Mouse (Mus musculus): Measurements from ENCODE around the gene Fancl. TPM values are rescaled to one million over a fixed set of nuclear protein-coding genes. Genes with fewer than 3 reads are reported as not detected.

Gene Fancl
- polyA plus RNA-seq, 1 experiment from 2014 or later = 38.3 TPM

DNA sequence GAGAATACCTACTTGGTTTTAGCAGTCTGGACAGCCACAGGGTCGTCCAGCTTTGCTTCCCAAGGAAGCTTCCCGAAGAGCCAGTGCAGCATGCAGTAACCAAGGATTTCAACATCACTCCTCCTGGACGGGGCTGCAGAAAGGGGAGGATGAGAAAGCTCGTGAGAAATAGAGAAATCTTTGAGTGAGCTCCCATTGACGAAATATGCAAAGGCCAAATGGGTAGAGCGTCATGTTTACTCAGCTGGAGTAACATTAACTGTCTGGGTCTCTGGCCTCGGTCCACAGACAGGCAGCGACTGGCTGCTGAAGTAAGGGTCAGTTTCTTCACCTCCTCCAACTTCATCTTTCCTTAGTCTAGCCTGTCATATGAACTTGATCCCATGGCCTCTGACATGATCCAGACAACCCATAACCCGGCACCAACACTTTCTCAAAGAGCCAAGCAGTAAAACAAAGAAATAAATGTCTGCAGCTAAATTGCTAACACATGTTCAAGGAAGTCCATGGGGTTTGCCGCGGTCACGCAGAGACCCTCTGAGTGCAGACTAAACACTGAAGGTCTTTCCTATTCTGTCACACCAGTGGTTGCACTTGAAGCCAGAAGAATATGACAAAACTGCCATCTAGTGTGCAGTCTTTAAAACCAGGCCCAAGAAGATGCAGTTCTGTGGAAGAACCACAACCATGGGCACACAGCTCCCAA, 104.0 kb downstream of the Fancl start:
- ATAC-seq (ENCODE audit: insufficient number of reproducible peaks, insufficient read depth, low FRiP score, low TSS enrichment, low read depth) = peak; percentile 94
- H3K36me3 ChIP-seq = no peaks in the 10 kb centered on the region
- 14% methylated on average over 12 of the region's 12 CpGs for WGBS
- peak overlapping the region; percentile 42 for H3K4me2 ChIP-seq
- peaks cover 3% of the 10 kb centered on the region; the same call in 1 of the 2 replicates for H3K27me3 ChIP-seq
- H3K9me3 ChIP-seq = no peaks in the 10 kb centered on the region
- H3K9ac ChIP-seq (replicated peaks) = no peak overlapping the region; the same call in 1 of the 2 replicates
- peaks cover 22% of the 10 kb centered on the region for H3K4me1 ChIP-seq (replicated peaks)
- no peak overlapping the region for H3K4me3 ChIP-seq (replicated peaks)
- peak overlapping the region; percentile 88 for H3K27ac ChIP-seq

DNA sequence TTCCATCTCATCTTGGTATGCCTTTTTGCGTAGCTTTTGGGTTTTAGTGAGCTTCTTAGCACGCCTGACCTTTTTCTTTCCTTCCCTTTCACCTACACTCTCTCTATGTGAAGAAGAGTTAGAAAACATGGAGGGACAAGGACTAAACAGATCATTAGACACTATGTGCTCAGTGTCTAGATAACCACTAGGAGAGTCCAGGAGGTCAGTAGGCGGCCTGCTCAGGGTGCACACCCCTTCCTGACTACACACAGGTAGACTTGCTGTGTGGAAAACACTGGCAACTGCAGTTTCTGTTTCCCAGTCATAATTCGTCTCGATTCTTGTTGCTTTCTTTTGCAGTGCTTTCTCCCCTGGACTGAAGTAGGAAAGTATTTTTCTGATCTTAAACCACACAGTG, 110.0 kb downstream of the Fancl start:
- 88% methylated on average over 5 of the region's 5 CpGs for WGBS
- no peaks in the 10 kb centered on the region for H3K27me3 ChIP-seq
- H3K9me3 ChIP-seq = no peaks in the 10 kb centered on the region
- H3K27ac ChIP-seq = no peak overlapping the region
- H3K36me3 ChIP-seq = no peaks in the 10 kb centered on the region
- no peak overlapping the region for H3K4me3 ChIP-seq (replicated peaks)
- H3K4me1 ChIP-seq (replicated peaks) = no peaks in the 10 kb centered on the region
- H3K9ac ChIP-seq (replicated peaks) = no peak overlapping the region
- no peak overlapping the region for H3K4me2 ChIP-seq
- ATAC-seq (ENCODE audit: insufficient number of reproducible peaks, insufficient read depth, low FRiP score, low TSS enrichment, low read depth) = no peak

DNA sequence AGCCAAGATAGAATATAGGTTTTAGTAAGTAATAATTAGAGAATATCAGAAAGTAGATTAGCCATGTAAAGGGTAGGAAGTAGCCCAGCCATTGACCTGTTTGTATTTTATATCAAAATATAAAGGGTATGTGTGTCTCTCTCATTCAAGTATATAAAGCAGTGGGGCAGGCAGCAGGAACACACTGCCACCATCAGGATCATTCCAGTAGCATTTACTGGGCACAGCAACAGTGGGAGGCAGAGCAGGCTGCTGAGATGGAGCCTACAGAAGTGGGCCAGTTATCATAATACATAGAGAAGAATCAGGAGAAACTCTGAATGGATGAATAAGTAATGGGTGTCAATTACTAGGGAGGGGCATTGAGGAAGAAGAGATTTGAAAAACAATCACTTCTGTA, 127.7 kb downstream of the Fancl start:
- Histone ChIP-seq H3K36me3 (no peaks in the 10 kb centered on the region), H3K9me3 (no peaks in the 10 kb centered on the region; the same call in 1 of the 2 replicates), H3K9ac (replicated peaks) (no peak overlapping the region), H3K27me3 (no peaks in the 10 kb centered on the region), H3K4me3 (replicated peaks) (no peak overlapping the region), H3K4me2 (no peak overlapping the region), H3K27ac (no peak overlapping the region), H3K4me1 (replicated peaks) (0 out of 2 replicates have a peak, but pooled peaks cover 4% of the 10 kb centered on the region)
- no peak for ATAC-seq (ENCODE audit: insufficient number of reproducible peaks, insufficient read depth, low FRiP score, low TSS enrichment, low read depth)

DNA sequence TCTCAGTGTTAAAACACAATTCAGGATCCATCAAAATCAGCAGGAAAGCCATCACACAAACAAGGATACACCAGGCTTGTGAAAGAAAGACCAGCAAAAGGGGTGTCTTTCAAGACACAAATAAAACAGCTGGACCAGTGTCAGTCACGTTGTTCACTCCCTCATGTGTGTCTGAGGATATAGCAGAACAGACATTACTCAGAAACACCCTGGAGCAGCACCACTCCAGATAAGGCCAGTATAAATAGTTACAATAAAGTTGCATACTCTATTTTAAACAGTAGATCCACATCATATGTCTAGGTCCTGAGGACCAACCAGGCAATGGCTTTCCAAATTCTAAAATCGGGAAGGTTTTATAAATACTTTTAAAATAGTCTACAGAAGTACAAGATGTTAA, 130.2 kb downstream of the Fancl start:
- Histone ChIP-seq H3K9ac (replicated peaks) (no peak overlapping the region), H3K27ac (no peak overlapping the region), H3K4me1 (replicated peaks) (0 out of 2 replicates have a peak, but pooled peaks cover 4% of the 10 kb centered on the region), H3K9me3 (no peaks in the 10 kb centered on the region), H3K4me2 (no peak overlapping the region), H3K27me3 (no peaks in the 10 kb centered on the region), H3K4me3 (replicated peaks) (no peak overlapping the region), H3K36me3 (no peaks in the 10 kb centered on the region)
- ATAC-seq (ENCODE audit: insufficient number of reproducible peaks, insufficient read depth, low FRiP score, low TSS enrichment, low read depth) = no peak
- WGBS = 86% methylated on average over 2 of the region's 2 CpGs

DNA sequence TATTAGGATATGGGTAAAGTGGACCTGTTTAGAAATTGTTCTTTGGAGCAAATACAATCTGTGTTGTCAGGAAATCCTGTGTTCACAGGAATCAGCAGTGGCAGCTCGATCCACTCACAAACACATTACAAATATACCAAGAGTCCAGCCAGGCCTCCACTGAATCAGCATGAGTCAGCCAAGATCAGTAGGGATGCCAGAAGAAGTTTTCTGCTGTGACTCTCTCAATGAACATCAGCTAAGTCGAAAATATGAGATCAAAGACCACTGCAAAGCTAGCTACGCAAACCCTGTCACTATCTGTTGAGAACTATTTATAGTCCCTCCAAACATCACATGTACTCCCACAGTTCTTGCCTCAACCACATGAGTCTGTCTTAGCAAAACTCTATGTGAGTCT, 133.1 kb downstream of the Fancl start:
- no peak overlapping the region for H3K4me2 ChIP-seq
- H3K36me3 ChIP-seq = no peaks in the 10 kb centered on the region
- no peaks in the 10 kb centered on the region for H3K4me1 ChIP-seq (replicated peaks)
- ATAC-seq (ENCODE audit: insufficient number of reproducible peaks, insufficient read depth, low FRiP score, low TSS enrichment, low read depth) = no peak
- no peak overlapping the region for H3K9ac ChIP-seq (replicated peaks)
- WGBS = 88% methylated on average over 3 of the region's 3 CpGs
- no peak overlapping the region for H3K27ac ChIP-seq
- H3K27me3 ChIP-seq = no peaks in the 10 kb centered on the region
- H3K4me3 ChIP-seq (replicated peaks) = no peak overlapping the region
- H3K9me3 ChIP-seq = no peaks in the 10 kb centered on the region

Other genes starting within 250 kb of the Fancl start
- 8.9 and 9.8 TPM in 2 replicates for gene 5730522E02Rik, start 175.4 kb upstream of the Fancl start, polyA plus RNA-seq (2016; fragmentation: Nextera tagmentation; extraction: Ambion mirVana)
- not detected in 2 replicates for gene Gm6899, start 207.1 kb downstream of the Fancl start, polyA plus RNA-seq (2016; fragmentation: Nextera tagmentation; extraction: Ambion mirVana)
- gene Vrk2, start 207.9 kb downstream of the Fancl start, polyA plus RNA-seq (2016; fragmentation: Nextera tagmentation; extraction: Ambion mirVana) = 21.3 and 24.6 TPM in 2 replicates

Data from limb, embryonic 12.5 days (tissue).